Mouse (Mus musculus): ENCODE measurements around the gene Lect2.

The Lect2 gene

GRCm38 (mm10) chr13:56506871-56507496 lies 41.3 kb downstream of the Lect2 start:
- DNase-seq (ENCODE audit: low spot score in 2 of 2): no peak

- DNase-seq (ENCODE audit: low spot score in 2 of 2): no peak
These were observed 46.4 kb downstream of the Lect2 start for GRCm38 (mm10) chr13:56501866-56502420.

GRCm38 (mm10) chr13:56500636-56501035 lies 47.7 kb downstream of the Lect2 start:
- DNase-seq (ENCODE audit: low spot score in 2 of 2): no peak

- no peak for DNase-seq (ENCODE audit: low spot score in 2 of 2)
These were observed 48.2 kb downstream of the Lect2 start for GRCm38 (mm10) chr13:56500132-56500531.

- no peak for DNase-seq (ENCODE audit: low spot score in 2 of 2)
These were observed 53.9 kb downstream of the Lect2 start for GRCm38 (mm10) chr13:56494440-56494839.
